Mouse (Mus musculus) erythroblast, embryonic 14.5 days (primary cell): ENCODE measurements around the gene Tnfrsf17. TPM values are rescaled to one million over a fixed set of nuclear protein-coding genes. Genes with fewer than 3 reads are reported as not detected.
"Not testable (repeated sequence)": the region's sequence is repeated elsewhere in the genome, so short reads cannot be mapped to it uniquely, and the experiment has no call there.

Experiments
- H3K27me3 ChIP-seq: 2 replicates; pipeline ENCODE4 v1.6.1; 2012; ENCODE audit warnings: inconsistent platforms; ENCODE audit not compliant: control insufficient read depth
- H3K36me3 ChIP-seq: 2 replicates; pipeline ENCODE4 v1.6.1; 2012; ENCODE audit warnings: mild to moderate bottlenecking, inconsistent platforms; ENCODE audit not compliant: control insufficient read depth
- H3K4me1 ChIP-seq: 2 replicates; pipeline ENCODE4 v1.6.1; 2012; ENCODE audit warnings: inconsistent platforms; ENCODE audit not compliant: control insufficient read depth
- H3K4me3 ChIP-seq: replicated peaks from 2 replicates; pipeline ENCODE3; 2012; ENCODE audit warnings: moderate library complexity, mild to moderate bottlenecking, inconsistent platforms
- H3K9me3 ChIP-seq: 2 replicates; pipeline ENCODE4 v1.6.1; 2012; ENCODE audit warnings: low read length, inconsistent platforms, mixed read lengths; ENCODE audit not compliant: control insufficient read depth
- GATA1 ChIP-seq: IDR thresholded peaks from 2 replicates; pipeline ENCODE4 v1.6.1; 2012; ENCODE audit warnings: low read length, inconsistent platforms, mixed read lengths
- TAL1 ChIP-seq: IDR thresholded peaks from 3 replicates; pipeline ENCODE4 v1.6.1; 2012; ENCODE audit warnings: low read length, inconsistent platforms, mixed read lengths
- polyA plus RNA-seq: library from polyadenylated mRNA; stranded (reverse); fragments of >175 nt; gene quantifications from 2 replicates; pipeline ENCODE4 v1.2.3, GENCODE M21; 2012

Gene Tnfrsf17
- polyA plus RNA-seq, 1 experiment: not detected

DNA sequence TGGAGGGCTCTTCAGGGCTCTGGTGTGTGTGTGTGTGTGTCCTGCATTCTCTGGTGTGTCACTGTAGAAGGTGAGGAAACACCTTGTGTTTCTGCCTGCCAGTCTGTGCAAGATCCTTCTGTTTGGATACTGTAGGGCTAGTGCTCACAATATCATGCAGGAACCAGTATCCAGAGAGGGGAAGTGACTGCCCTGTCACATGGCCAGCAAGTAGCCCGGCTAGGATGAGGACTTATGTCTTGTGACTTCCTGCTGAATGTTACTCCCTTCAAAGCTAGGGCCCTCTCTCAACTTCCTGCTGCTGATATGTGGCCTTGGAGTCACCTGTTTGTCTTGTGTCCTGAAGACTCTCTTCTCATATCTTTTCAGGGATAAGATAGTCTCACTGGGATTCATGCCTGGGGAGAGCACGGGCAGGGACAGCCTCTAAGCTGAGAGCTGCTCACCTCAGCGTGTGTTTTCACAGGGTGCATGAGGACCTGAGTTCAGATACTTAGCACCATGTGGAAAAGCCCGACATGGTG, 29.7 kb downstream of the Tnfrsf17 start:
- Histone ChIP-seq H3K36me3 (no peaks in the 10 kb centered on the region), H3K4me1 (no peaks in the 10 kb centered on the region), H3K4me3 (no peak overlapping the region), H3K9me3 (no peaks in the 10 kb centered on the region), H3K27me3 (no peaks in the 10 kb centered on the region)
- TF ChIP-seq GATA1 (no peak), TAL1 (no peak)

GRCm38 (mm10) chr16:11351903-11352302, 38.3 kb downstream of the Tnfrsf17 start:
- TF ChIP-seq GATA1: no peak
- no peak for TF ChIP-seq TAL1
- no peaks in the 10 kb centered on the region for H3K27me3 ChIP-seq
- no peak overlapping the region for H3K4me3 ChIP-seq
- peaks cover 3% of the 10 kb centered on the region for H3K4me1 ChIP-seq
- no peaks in the 10 kb centered on the region for H3K36me3 ChIP-seq
- no peaks in the 10 kb centered on the region for H3K9me3 ChIP-seq

DNA sequence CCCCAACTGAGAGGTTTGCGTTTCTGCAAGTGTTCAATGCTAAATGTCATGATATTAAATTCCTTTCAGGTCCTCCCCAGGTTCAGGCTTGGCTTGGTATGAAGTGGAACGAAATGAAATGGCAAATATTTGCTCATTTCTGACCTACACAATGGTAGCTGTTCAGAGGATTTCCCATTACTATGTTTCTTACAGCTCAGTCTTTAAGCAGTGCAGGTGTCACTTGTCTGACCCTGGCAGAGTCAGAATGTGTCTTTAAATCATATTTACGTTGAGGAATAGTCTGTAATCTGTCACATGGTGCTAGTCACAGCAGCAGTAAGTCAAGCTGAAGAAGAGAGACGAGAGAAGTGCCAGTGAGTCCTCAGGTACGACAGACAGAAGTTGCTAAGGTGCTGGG, 45.6 kb downstream of the Tnfrsf17 start:
- Histone ChIP-seq H3K9me3 (no peaks in the 10 kb centered on the region), H3K27me3 (no peaks in the 10 kb centered on the region), H3K4me3 (no peak overlapping the region), H3K4me1 (no peaks in the 10 kb centered on the region), H3K36me3 (no peaks in the 10 kb centered on the region)
- TF ChIP-seq GATA1: no peak
- no peak for TF ChIP-seq TAL1

- no peak for TF ChIP-seq GATA1
- TF ChIP-seq TAL1: no peak
- Histone ChIP-seq H3K4me3 (no peak overlapping the region), H3K27me3 (no peaks in the 10 kb centered on the region), H3K4me1 (no peaks in the 10 kb centered on the region), H3K9me3 (no peaks in the 10 kb centered on the region), H3K36me3 (no peaks in the 10 kb centered on the region)
Measured at GRCm38 (mm10) chr16:11359919-11360318, 46.3 kb downstream of the Tnfrsf17 start.

GRCm38 (mm10) chr16:11360576-11360975, 47.0 kb downstream of the Tnfrsf17 start:
- not testable (repeated sequence) for H3K27me3 ChIP-seq, H3K4me1 ChIP-seq

GRCm38 (mm10) chr16:11365626-11366025, 52.0 kb downstream of the Tnfrsf17 start:
- Histone ChIP-seq H3K4me3 (no peak overlapping the region), H3K9me3 (no peaks in the 10 kb centered on the region), H3K4me1 (peaks cover 14% of the 10 kb centered on the region), H3K27me3 (no peaks in the 10 kb centered on the region), H3K36me3 (0 out of 2 replicates have a peak, but pooled peaks cover 2% of the 10 kb centered on the region)
- TF ChIP-seq TAL1 (no peak), GATA1 (no peak)

More at GRCm38 (mm10) chr16:11360576-11360975, 47.0 kb downstream of the Tnfrsf17 start:
- not testable (repeated sequence) for H3K9me3 ChIP-seq, H3K4me3 ChIP-seq, H3K36me3 ChIP-seq

DNA sequence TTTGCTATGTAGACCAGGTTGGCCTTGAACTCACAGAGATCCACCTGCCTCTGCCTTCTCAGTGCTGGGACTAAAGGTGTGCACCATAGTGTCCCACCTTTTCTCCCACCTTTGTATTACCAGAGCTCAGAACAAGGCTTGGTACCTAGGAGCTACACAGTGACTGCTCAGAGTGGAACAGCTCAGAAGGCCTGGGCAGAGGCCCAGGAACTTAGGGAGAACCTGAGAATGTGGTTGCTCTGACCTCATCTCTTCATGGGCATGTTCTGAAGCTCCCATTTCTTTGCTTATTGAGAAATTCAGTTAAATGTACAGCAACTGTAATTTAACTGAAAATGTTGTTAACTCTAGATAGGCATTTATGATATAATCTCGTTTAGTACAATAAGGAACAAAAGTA, 53.2 kb downstream of the Tnfrsf17 start:
- TF ChIP-seq GATA1: no peak
- Histone ChIP-seq H3K9me3 (no peaks in the 10 kb centered on the region), H3K4me3 (no peak overlapping the region), H3K36me3 (0 out of 2 replicates have a peak, but pooled peaks cover 2% of the 10 kb centered on the region), H3K27me3 (no peaks in the 10 kb centered on the region), H3K4me1 (peaks cover 17% of the 10 kb centered on the region)

DNA sequence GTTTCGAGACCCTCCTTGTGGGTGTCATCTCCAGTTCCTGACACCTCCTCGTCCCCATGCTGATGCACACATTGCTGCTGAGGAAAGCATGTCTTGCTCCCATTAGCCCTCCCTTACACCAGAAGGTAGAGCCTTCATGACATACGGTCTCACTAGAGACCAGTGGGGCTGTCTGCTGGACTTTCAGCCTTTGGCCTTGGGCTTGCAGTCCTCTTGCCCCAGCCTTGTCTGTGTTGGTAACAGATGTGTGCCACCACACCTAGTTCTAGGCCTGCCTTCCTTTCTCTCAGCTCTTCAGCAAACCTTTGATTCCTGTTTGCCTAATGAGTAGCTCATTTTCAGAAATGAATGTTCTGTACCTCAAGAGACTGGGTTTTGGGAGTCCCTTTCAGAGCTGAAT, 54.8 kb downstream of the Tnfrsf17 start:
- peaks cover 17% of the 10 kb centered on the region for H3K4me1 ChIP-seq
- H3K4me3 ChIP-seq: no peak overlapping the region
- 0 out of 2 replicates have a peak, but pooled peaks cover 2% of the 10 kb centered on the region for H3K36me3 ChIP-seq
- TF ChIP-seq GATA1 (no peak), TAL1 (no peak)
- no peaks in the 10 kb centered on the region for H3K9me3 ChIP-seq
- no peaks in the 10 kb centered on the region for H3K27me3 ChIP-seq

GRCm38 (mm10) chr16:11369162-11369561, 55.5 kb downstream of the Tnfrsf17 start:
- H3K4me1 ChIP-seq: peaks cover 17% of the 10 kb centered on the region
- H3K27me3 ChIP-seq: no peaks in the 10 kb centered on the region
- H3K4me3 ChIP-seq: no peak overlapping the region
- H3K36me3 ChIP-seq: 0 out of 2 replicates have a peak, but pooled peaks cover 2% of the 10 kb centered on the region
- no peak for TF ChIP-seq TAL1
- no peaks in the 10 kb centered on the region for H3K9me3 ChIP-seq

DNA sequence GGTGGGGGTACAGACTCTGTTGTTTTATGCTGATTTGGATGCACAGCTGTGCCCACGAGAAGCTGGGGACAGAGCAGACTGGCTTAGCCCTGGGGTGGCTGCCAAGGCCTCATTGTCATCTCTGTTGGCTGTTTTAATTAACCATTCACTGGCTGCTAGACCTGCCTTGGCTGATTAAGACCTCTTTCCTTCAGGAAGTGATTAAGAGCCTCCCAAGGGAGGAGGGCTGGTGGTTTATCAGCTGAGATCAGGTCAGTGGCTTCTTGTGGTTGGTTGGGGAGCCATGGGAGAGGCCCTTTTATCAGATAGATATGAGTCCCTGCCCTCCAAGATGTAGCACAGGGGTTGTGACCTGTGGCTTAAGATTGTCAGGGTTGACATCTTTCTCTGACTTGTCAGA, 56.0 kb downstream of the Tnfrsf17 start:
- TF ChIP-seq TAL1 (no peak), GATA1 (no peak)
- H3K4me1 ChIP-seq: peaks cover 17% of the 10 kb centered on the region
- H3K4me3 ChIP-seq: no peak overlapping the region
- 0 out of 2 replicates have a peak, but pooled peaks cover 2% of the 10 kb centered on the region for H3K36me3 ChIP-seq
- H3K27me3 ChIP-seq: no peaks in the 10 kb centered on the region
- H3K9me3 ChIP-seq: no peaks in the 10 kb centered on the region

Other genes starting within 250 kb of the Tnfrsf17 start
- 1.1 and 2.0 TPM in 2 replicates for gene Litaf, start 247.7 kb upstream of the Tnfrsf17 start, polyA plus RNA-seq
- 1.8 and 2.0 TPM in 2 replicates for gene Txndc11, start 179.2 kb upstream of the Tnfrsf17 start, polyA plus RNA-seq
- gene Zc3h7a, start 137.4 kb upstream of the Tnfrsf17 start, polyA plus RNA-seq: 0.50 and 0.54 TPM in 2 replicates
- 0.68 and 0.77 TPM in 2 replicates for gene Rsl1d1, start 110.5 kb upstream of the Tnfrsf17 start, polyA plus RNA-seq
- gene Gspt1, start 59.5 kb upstream of the Tnfrsf17 start, polyA plus RNA-seq: 7.9 and 9.5 TPM in 2 replicates
- 0.75 and 1.1 TPM in 2 replicates for gene Snx29, start 9.1 kb downstream of the Tnfrsf17 start, polyA plus RNA-seq